Mouse (Mus musculus): ENCODE measurements around the gene Gca. TPM values are rescaled to one million over a fixed set of nuclear protein-coding genes. Genes with fewer than 3 reads are reported as not detected.
"Not testable (repeated sequence)": the region's sequence is repeated elsewhere in the genome, so short reads cannot be mapped to it uniquely, and the experiment has no call there.

The Gca gene
- total RNA-seq, 2 experiments from 2014 or later = 12.3 to 13.2 TPM

- no peak for DNase-seq (ENCODE audit: low spot score in 2 of 2)
These were observed 5.8 kb downstream of the Gca start for GRCm38 (mm10) chr2:62669848-62670247.

GRCm38 (mm10) chr2:62670301-62670700, 6.2 kb downstream of the Gca start:
- DNase-seq (ENCODE audit: low spot score in 2 of 2) = no peak

- DNase-seq (ENCODE audit: low spot score in 2 of 2) = no peak
These were observed 6.7 kb downstream of the Gca start for GRCm38 (mm10) chr2:62670767-62671166.

- no peak for DNase-seq (ENCODE audit: low spot score in 2 of 2)
These were observed 8.7 kb downstream of the Gca start for GRCm38 (mm10) chr2:62672788-62673187.

- no peak for DNase-seq (ENCODE audit: low spot score in 2 of 2)
These were observed 17.6 kb downstream of the Gca start for GRCm38 (mm10) chr2:62681667-62682066.

- no peak for DNase-seq (ENCODE audit: low spot score in 2 of 2)
These were observed 21.0 kb downstream of the Gca start for GRCm38 (mm10) chr2:62684989-62685595.

GRCm38 (mm10) chr2:62685934-62686333, 21.8 kb downstream of the Gca start:
- DNase-seq (ENCODE audit: low spot score in 2 of 2) = no peak

GRCm38 (mm10) chr2:62706313-62706712, 42.2 kb downstream of the Gca start:
- no peak for DNase-seq (ENCODE audit: low spot score in 2 of 2)

GRCm38 (mm10) chr2:62709633-62710032, 45.5 kb downstream of the Gca start:
- DNase-seq (ENCODE audit: low spot score in 2 of 2) = no peak

GRCm38 (mm10) chr2:62714362-62714761, 50.3 kb downstream of the Gca start:
- DNase-seq (ENCODE audit: low spot score in 2 of 2) = not testable (repeated sequence)

- no peak for DNase-seq (ENCODE audit: low spot score in 2 of 2)
These were observed 51.2 kb downstream of the Gca start for GRCm38 (mm10) chr2:62715260-62715659.

GRCm38 (mm10) chr2:62717270-62717669, 53.2 kb downstream of the Gca start:
- no peak for DNase-seq (ENCODE audit: low spot score in 2 of 2)

GRCm38 (mm10) chr2:62718411-62718810, 54.3 kb downstream of the Gca start:
- no peak for DNase-seq (ENCODE audit: low spot score in 2 of 2)

GRCm38 (mm10) chr2:62725946-62726345, 61.9 kb downstream of the Gca start:
- DNase-seq (ENCODE audit: low spot score in 2 of 2) = no peak

GRCm38 (mm10) chr2:62727732-62728131, 63.6 kb downstream of the Gca start:
- no peak for DNase-seq (ENCODE audit: low spot score in 2 of 2)

GRCm38 (mm10) chr2:62730671-62731070, 66.6 kb downstream of the Gca start:
- DNase-seq (ENCODE audit: low spot score in 2 of 2) = no peak

- no peak for DNase-seq (ENCODE audit: low spot score in 2 of 2)
These were observed 79.0 kb downstream of the Gca start for GRCm38 (mm10) chr2:62743098-62743497.

Other genes starting within 250 kb of the Gca start
- gene Gcg, start 180.6 kb upstream of the Gca start, total RNA-seq (2021) = not detected
- 1 to 10 TPM in 1 of 2 experiments, under 1 TPM in 1; 0.89 to 1.2 TPM for gene Fap, start 90.2 kb upstream of the Gca start, total RNA-seq (2021)
- 1 to 10 TPM; 1.8 to 2.3 TPM for gene Ifih1, start 18.0 kb upstream of the Gca start, total RNA-seq (2021)